Comparison of ENCODE assay signal across 11 mouse cellular contexts in the genomic region with DNA sequence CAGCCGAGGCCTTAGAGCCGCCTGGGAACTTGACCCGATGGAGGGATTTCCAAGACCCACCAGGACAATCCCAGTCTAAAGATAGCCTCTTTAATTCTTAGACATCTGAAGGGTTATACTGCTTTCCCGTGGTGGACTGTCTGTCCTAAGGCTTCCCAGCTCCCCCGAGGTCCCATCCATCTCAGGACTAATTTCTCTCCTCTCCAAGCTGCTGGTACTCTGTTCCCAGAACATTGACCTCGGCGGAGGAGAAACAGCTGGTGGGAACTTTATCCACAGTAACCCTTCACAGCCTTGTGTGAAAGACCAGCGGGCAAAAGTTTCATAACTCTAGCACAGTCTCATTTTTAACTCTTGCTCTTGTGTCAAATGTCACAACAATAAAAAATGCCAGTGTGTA. TPM values are rescaled to one million over a fixed set of nuclear protein-coding genes. Genes with fewer than 3 reads are reported as not detected.
DNase-seq lines count a peak whose midpoint lies in the region; ATAC-seq lines count a peak whose summit lies in the region.
"Had no signal": no experiment of that assay in that cellular context is flagged by ENCODE, and none has a peak within 500 bp of the region (broad histone marks: within the 10 kb centered on the region; RNA-seq: fewer than 3 reads in every experiment).

No protein-coding gene starts in this region.

- no peaks in the 10 kb centered on the region for H3K27me3 ChIP-seq in heart, embryonic 10.5 days (ENCODE audit: insufficient read depth, poor library complexity, severe bottlenecking)
- peaks cover 15% of the 10 kb centered on the region; the same call in 1 of the 2 replicates for H3K27me3 ChIP-seq in forebrain, embryonic 13.5 days
- H3K27me3 ChIP-seq: hindbrain, embryonic 15.5 days had no signal

- no peak for ATAC-seq in forebrain, embryonic 13.5 days
- no peak for ATAC-seq in granulocyte monocyte progenitor cell, adult 5-6 weeks (replicated peaks; ENCODE audit: poor library complexity, severe bottlenecking)
- ATAC-seq: forebrain, embryonic 16.5 days had no signal

- no peak overlapping the region for H3K4me2 ChIP-seq in forebrain, embryonic 13.5 days
- H3K4me2 ChIP-seq: hindbrain, embryonic 15.5 days; midbrain, embryonic 11.5 days had no signal

- peak; percentile 97 for DNase-seq in heart, adult 11 months
- no peak for DNase-seq in heart, embryonic 10.5 days (ENCODE audit: low spot score)
- DNase-seq in heart, postnatal 10 days = peak; percentile 57 to 59
- peak; percentile 75 for DNase-seq in kidney, postnatal 10 days
- peak; percentile 35 for DNase-seq in skeletal muscle tissue, adult 2 months (ENCODE audit: low read depth, low spot score)
- DNase-seq in left cerebral cortex, adult 18-20 months (ENCODE audit: low spot score in 2 of 2) = no peak

- intact Hi-C loops in heart, postnatal 10 days (cut with DNase I) = no loop called here

- H3K9me3 ChIP-seq in heart, embryonic 10.5 days = no peaks in the 10 kb centered on the region
- H3K9me3 ChIP-seq in forebrain, embryonic 13.5 days (replicated peaks) = no peaks in the 10 kb centered on the region
- H3K9me3 ChIP-seq: hindbrain, embryonic 15.5 days had no signal

- H3K4me3 ChIP-seq in heart, embryonic 10.5 days = no peak overlapping the region
- H3K4me3 ChIP-seq in forebrain, embryonic 13.5 days = no peak overlapping the region
- H3K4me3 ChIP-seq: hindbrain, embryonic 15.5 days had no signal

- WGBS in heart, embryonic 10.5 days = 54% methylated on average over 8 of the region's 8 CpGs
- 72% methylated on average over 8 of the region's 8 CpGs for WGBS in forebrain, embryonic 13.5 days

- peaks cover 14% of the 10 kb centered on the region for H3K4me1 ChIP-seq in heart, embryonic 10.5 days
- H3K4me1 ChIP-seq in forebrain, embryonic 13.5 days = no peaks in the 10 kb centered on the region
- H3K4me1 ChIP-seq: hindbrain, embryonic 15.5 days had no signal

- H3K36me3 ChIP-seq in heart, embryonic 10.5 days = peaks cover 9% of the 10 kb centered on the region
- peaks cover 20% of the 10 kb centered on the region; the same call in 1 of the 2 replicates for H3K36me3 ChIP-seq in forebrain, embryonic 13.5 days (ENCODE audit: poor library complexity, severe bottlenecking)

- no peak overlapping the region for H3K9ac ChIP-seq in forebrain, embryonic 13.5 days
- H3K9ac ChIP-seq: hindbrain, embryonic 15.5 days had no signal

- no peak overlapping the region for H3K27ac ChIP-seq in heart, embryonic 10.5 days
- H3K27ac ChIP-seq in forebrain, embryonic 13.5 days = no peak overlapping the region
- H3K27ac ChIP-seq: hindbrain, embryonic 15.5 days had no signal

RNA-seq across cellular contexts. Expression of a gene that starts 25.1 kb away (rescaled TPM):
- polyA plus RNA-seq in heart, embryonic 10.5 days (2016; fragmentation: Nextera tagmentation; extraction: Ambion mirVana) = 40.8 and 46.6 TPM in 2 replicates
- 1 to 10 TPM; 3.1 to 4.6 TPM for total RNA-seq in heart, postnatal 10 days (2021)
- 43.1 and 47.7 TPM in 2 replicates for polyA plus RNA-seq in forebrain, embryonic 13.5 days (2015; fragmentation: Nextera tagmentation; extraction: Ambion mirVana)
- 34.6 and 38.1 TPM in 2 replicates for total RNA-seq in granulocyte monocyte progenitor cell, adult 5-6 weeks (2014; fragmentation: Nextera tagmentation)
- 25.3 and 38.7 TPM in 2 replicates for total RNA-seq in granulocyte monocyte progenitor cell, adult 5-6 weeks (2017)
- total RNA-seq in left cerebral cortex, adult 18-20 months (2021) = 10 to 100 TPM; 12.4 to 15.4 TPM

Comparison
In these comparisons a context has a peak if more than half of its experiments do, and no peak if none do; other contexts are left out.
1. DNase-seq: peak in heart, adult 11 months (single experiment), heart, postnatal 10 days (2 of 2), kidney, postnatal 10 days (single experiment) and skeletal muscle tissue, adult 2 months (single experiment); none in heart, embryonic 10.5 days (single experiment) and left cerebral cortex, adult 18-20 months (0 of 2).